Mouse (Mus musculus) midbrain, embryonic 15.5 days (tissue): Measurements from ENCODE around the gene Klhdc4. TPM values are rescaled to one million over a fixed set of nuclear protein-coding genes. Genes with fewer than 3 reads are reported as not detected.

ENCODE experiments used
- ATAC-seq: fragments of 200-750 bp; cut with Nextera tagmentation; replicated peaks from 2 replicates; pipeline ENCODE4 v1.8.0; 2017; ENCODE audit warnings: moderate TSS enrichment
- H3K27ac ChIP-seq: fragments of 300-500 bp; sonication (generic); 2 replicates; pipeline ENCODE4 v1.5.1; 2015; ENCODE audit warnings: mild to moderate bottlenecking, inconsistent platforms
- H3K27me3 ChIP-seq: fragments of 300-500 bp; sonication (generic); replicated peaks from 2 replicates; pipeline ENCODE4 v1.6.1; 2015; ENCODE audit warnings: inconsistent platforms
- H3K36me3 ChIP-seq: fragments of 300-500 bp; sonication (generic); replicated peaks from 2 replicates; pipeline ENCODE4 v1.6.1; 2015; ENCODE audit warnings: inconsistent platforms
- H3K4me1 ChIP-seq: fragments of 300-500 bp; sonication (generic); 2 replicates; pipeline ENCODE4 v1.6.1; 2015; ENCODE audit warnings: inconsistent platforms
- H3K4me2 ChIP-seq: fragments of 300-500 bp; sonication (generic); 2 replicates; pipeline ENCODE4 v1.6.1; 2015; ENCODE audit warnings: inconsistent platforms, mild to moderate bottlenecking, moderate library complexity
- H3K4me3 ChIP-seq: fragments of 300-500 bp; sonication (generic); 2 replicates; pipeline ENCODE4 v1.5.1; 2015; ENCODE audit warnings: mild to moderate bottlenecking, inconsistent platforms
- H3K9ac ChIP-seq: fragments of 300-500 bp; sonication (generic); 2 replicates; pipeline ENCODE4 v1.6.1; 2015; ENCODE audit warnings: mild to moderate bottlenecking, inconsistent platforms
- H3K9me3 ChIP-seq: fragments of 300-500 bp; sonication (generic); 2 replicates; pipeline ENCODE4 v1.6.1; 2016; ENCODE audit warnings: inconsistent platforms
- WGBS: fragments of 180-500 bp; shearing (Covaris S2); methylation state at CpG from one replicate; pipeline ENCODE4 v1.1.7; 2015; ENCODE audit warnings: mixed read lengths; 5-methylcytosine and 5-hydroxymethylcytosine counted together
- polyA plus RNA-seq: library from polyadenylated mRNA; unstranded; fragments of >200 nt; fragmentation: Nextera tagmentation; extraction: Ambion mirVana; gene quantifications from 2 replicates; pipeline ENCODE4 v1.2.1, GENCODE M21; 2015

The Klhdc4 gene
- polyA plus RNA-seq, result 49.6 and 52.3 TPM in 2 replicates

- peak within 1 kb of the TSS; percentile 79 for H3K4me2 ChIP-seq
- peak within 1 kb of the TSS; percentile 85 for H3K27ac ChIP-seq
- under 1% methylated on average over 68 of the region's 68 CpGs for WGBS
- no peaks in the 10 kb centered on the region for H3K9me3 ChIP-seq
- peaks cover 22% of the 10 kb centered on the region for H3K4me1 ChIP-seq
- H3K27me3 ChIP-seq, result no peaks in the 10 kb centered on the region
- peak within 1 kb of the TSS; percentile 67 for H3K9ac ChIP-seq
- H3K36me3 ChIP-seq, result no peaks in the 10 kb centered on the region
- ATAC-seq, result peak; percentile 98
- H3K4me3 ChIP-seq, result peak within 1 kb of the TSS; percentile 59
Measured at GRCm38 (mm10) chr8:121829048-121829776, at the start of gene Klhdc4. Klhdc4 (minus strand) TSS chr8:121829569.

GRCm38 (mm10) chr8:121877828-121878480 lies 48.6 kb upstream of the Klhdc4 start:
- 82% methylated on average over 7 of the region's 7 CpGs for WGBS
- Histone ChIP-seq H3K4me1 (0 out of 2 replicates have a peak, but pooled peaks cover 2% of the 10 kb centered on the region), H3K36me3 (no peaks in the 10 kb centered on the region; the same call in 1 of the 2 replicates), H3K9me3 (no peaks in the 10 kb centered on the region), H3K9ac (no peak overlapping the region), H3K27me3 (no peaks in the 10 kb centered on the region), H3K4me3 (no peak overlapping the region), H3K27ac (no peak overlapping the region), H3K4me2 (no peak overlapping the region)
- ATAC-seq, result no peak

GRCm38 (mm10) chr8:121877212-121877611 lies 47.8 kb upstream of the Klhdc4 start:
- Histone ChIP-seq H3K9me3 (no peaks in the 10 kb centered on the region), H3K4me1 (peaks cover 6% of the 10 kb centered on the region; the same call in 1 of the 2 replicates), H3K4me2 (no peak overlapping the region), H3K9ac (no peak overlapping the region), H3K4me3 (no peak overlapping the region), H3K36me3 (no peaks in the 10 kb centered on the region; the same call in 1 of the 2 replicates), H3K27me3 (no peaks in the 10 kb centered on the region), H3K27ac (no peak overlapping the region)
- no peak for ATAC-seq
- 84% methylated on average over 5 of the region's 5 CpGs for WGBS

- no peak overlapping the region for H3K4me3 ChIP-seq
- H3K27ac ChIP-seq, result no peak overlapping the region
- H3K36me3 ChIP-seq, result no peaks in the 10 kb centered on the region
- peaks cover 11% of the 10 kb centered on the region; the same call in 1 of the 2 replicates for H3K4me1 ChIP-seq
- no peaks in the 10 kb centered on the region for H3K9me3 ChIP-seq
- no peak overlapping the region for H3K9ac ChIP-seq
- H3K27me3 ChIP-seq, result no peaks in the 10 kb centered on the region
- 87% methylated on average over 9 of the region's 9 CpGs for WGBS
- no peak for ATAC-seq
- H3K4me2 ChIP-seq, result no peak overlapping the region
Measured at GRCm38 (mm10) chr8:121875517-121875916, 46.1 kb upstream of the Klhdc4 start.

- 65% methylated on average over 3 of the region's 3 CpGs for WGBS
- Histone ChIP-seq H3K9ac (no peak overlapping the region), H3K4me2 (no peak overlapping the region), H3K4me1 (peaks cover 11% of the 10 kb centered on the region; the same call in 1 of the 2 replicates), H3K4me3 (no peak overlapping the region), H3K27me3 (no peaks in the 10 kb centered on the region), H3K27ac (no peak overlapping the region), H3K9me3 (no peaks in the 10 kb centered on the region), H3K36me3 (no peaks in the 10 kb centered on the region)
- no peak for ATAC-seq
Measured at GRCm38 (mm10) chr8:121875045-121875444, 45.7 kb upstream of the Klhdc4 start.

GRCm38 (mm10) chr8:121874031-121874430 lies 44.7 kb upstream of the Klhdc4 start:
- 63% methylated on average over 9 of the region's 9 CpGs for WGBS

GRCm38 (mm10) chr8:121871833-121872440 lies 42.6 kb upstream of the Klhdc4 start:
- H3K4me3 ChIP-seq, result no peak overlapping the region

More at GRCm38 (mm10) chr8:121874031-121874430, 44.7 kb upstream of the Klhdc4 start:
- Histone ChIP-seq H3K4me2 (no peak overlapping the region), H3K9ac (no peak overlapping the region), H3K9me3 (no peaks in the 10 kb centered on the region), H3K4me3 (no peak overlapping the region), H3K27ac (no peak overlapping the region), H3K27me3 (no peaks in the 10 kb centered on the region), H3K36me3 (no peaks in the 10 kb centered on the region), H3K4me1 (peaks cover 11% of the 10 kb centered on the region; the same call in 1 of the 2 replicates)
- ATAC-seq, result no peak

GRCm38 (mm10) chr8:121870190-121870589 lies 40.8 kb upstream of the Klhdc4 start:
- Histone ChIP-seq H3K36me3 (no peaks in the 10 kb centered on the region), H3K4me3 (no peak overlapping the region), H3K27me3 (no peaks in the 10 kb centered on the region), H3K9ac (no peak overlapping the region), H3K9me3 (no peaks in the 10 kb centered on the region), H3K27ac (no peak overlapping the region), H3K4me1 (peaks cover 11% of the 10 kb centered on the region; the same call in 1 of the 2 replicates), H3K4me2 (no peak overlapping the region)
- ATAC-seq, result no peak
- WGBS, result 93% methylated on average over 2 of the region's 2 CpGs

More at GRCm38 (mm10) chr8:121871833-121872440, 42.6 kb upstream of the Klhdc4 start:
- 25% methylated on average over 10 of the region's 10 CpGs for WGBS
- H3K4me1 ChIP-seq, result peaks cover 11% of the 10 kb centered on the region; the same call in 1 of the 2 replicates
- H3K36me3 ChIP-seq, result no peaks in the 10 kb centered on the region
- H3K27me3 ChIP-seq, result no peaks in the 10 kb centered on the region
- no peaks in the 10 kb centered on the region for H3K9me3 ChIP-seq
- H3K4me2 ChIP-seq, result no peak overlapping the region
- no peak overlapping the region for H3K9ac ChIP-seq
- ATAC-seq, result no peak
- H3K27ac ChIP-seq, result no peak overlapping the region

GRCm38 (mm10) chr8:121868896-121869295 lies 39.5 kb upstream of the Klhdc4 start:
- Histone ChIP-seq H3K36me3 (no peaks in the 10 kb centered on the region), H3K9ac (no peak overlapping the region), H3K27ac (no peak overlapping the region), H3K4me1 (peaks cover 9% of the 10 kb centered on the region; the same call in 1 of the 2 replicates), H3K4me2 (no peak overlapping the region), H3K4me3 (no peak overlapping the region), H3K27me3 (no peaks in the 10 kb centered on the region), H3K9me3 (no peaks in the 10 kb centered on the region)
- ATAC-seq, result no peak
- WGBS, result 73% methylated on average over 7 of the region's 7 CpGs

- Histone ChIP-seq H3K27me3 (no peaks in the 10 kb centered on the region), H3K36me3 (no peaks in the 10 kb centered on the region), H3K4me1 (peaks cover 9% of the 10 kb centered on the region; the same call in 1 of the 2 replicates), H3K27ac (no peak overlapping the region), H3K4me2 (no peak overlapping the region), H3K4me3 (no peak overlapping the region), H3K9ac (no peak overlapping the region), H3K9me3 (no peaks in the 10 kb centered on the region)
- 92% methylated on average over 5 of the region's 5 CpGs for WGBS
- ATAC-seq, result no peak
Measured at GRCm38 (mm10) chr8:121868196-121868595, 38.8 kb upstream of the Klhdc4 start.

GRCm38 (mm10) chr8:121865356-121865755 lies 36.0 kb upstream of the Klhdc4 start:
- H3K27ac ChIP-seq, result no peak overlapping the region
- no peak overlapping the region for H3K4me3 ChIP-seq
- H3K4me1 ChIP-seq, result no peaks in the 10 kb centered on the region
- no peak for ATAC-seq
- no peaks in the 10 kb centered on the region for H3K9me3 ChIP-seq
- H3K9ac ChIP-seq, result no peak overlapping the region
- H3K36me3 ChIP-seq, result no peaks in the 10 kb centered on the region
- 88% methylated on average over 8 of the region's 8 CpGs for WGBS
- no peak overlapping the region for H3K4me2 ChIP-seq
- no peaks in the 10 kb centered on the region for H3K27me3 ChIP-seq
